Mouse (Mus musculus) hindbrain, embryonic 13.5 days (tissue): ENCODE measurements around the gene Cenpn. TPM values are rescaled to one million over a fixed set of nuclear protein-coding genes. Genes with fewer than 3 reads are reported as not detected.
A peak's percentile ranks its signal among the peaks of the same experiment; 100 is the strongest.

Source experiments
- ATAC-seq: fragments of 200-750 bp; cut with Nextera tagmentation; 2 replicates; pipeline ENCODE4 v1.8.0; 2017; ENCODE audit warnings: moderate TSS enrichment; ENCODE audit not compliant: low FRiP score
- H3K27ac ChIP-seq: fragments of 300-500 bp; sonication (generic); 2 replicates; pipeline ENCODE4 v1.5.1; 2015; ENCODE audit warnings: inconsistent platforms, mild to moderate bottlenecking, moderate library complexity
- H3K27me3 ChIP-seq: fragments of 300-500 bp; sonication (generic); 2 replicates; pipeline ENCODE4 v1.6.1; 2015; ENCODE audit warnings: mild to moderate bottlenecking, inconsistent platforms
- H3K36me3 ChIP-seq: fragments of 300-500 bp; sonication (generic); 2 replicates; pipeline ENCODE4 v1.6.1; 2015; ENCODE audit warnings: mild to moderate bottlenecking, inconsistent platforms
- H3K4me1 ChIP-seq: fragments of 300-500 bp; sonication (generic); replicated peaks from 2 replicates; pipeline ENCODE4 v1.6.1; 2015; ENCODE audit warnings: inconsistent platforms
- H3K4me2 ChIP-seq: fragments of 300-500 bp; sonication (generic); 2 replicates; pipeline ENCODE4 v1.6.1; 2015; ENCODE audit warnings: inconsistent platforms, mild to moderate bottlenecking, moderate library complexity
- H3K4me3 ChIP-seq: fragments of 300-500 bp; sonication (generic); 2 replicates; pipeline ENCODE4 v1.5.1; 2015; ENCODE audit warnings: mild to moderate bottlenecking, inconsistent platforms
- H3K9ac ChIP-seq: fragments of 300-500 bp; sonication (generic); 2 replicates; pipeline ENCODE4 v1.6.1; 2015; ENCODE audit warnings: mild to moderate bottlenecking, inconsistent platforms
- H3K9me3 ChIP-seq: fragments of 300-500 bp; sonication (generic); 2 replicates; pipeline ENCODE4 v1.6.1; 2016; ENCODE audit warnings: inconsistent platforms
- WGBS: fragments of 180-500 bp; shearing (Covaris S2); methylation state at CpG from one replicate; pipeline ENCODE4 v1.1.7; 2015; 5-methylcytosine and 5-hydroxymethylcytosine counted together
- polyA plus RNA-seq: library from polyadenylated mRNA; unstranded; fragments of >200 nt; fragmentation: Nextera tagmentation; extraction: Ambion mirVana; gene quantifications from 2 replicates; pipeline ENCODE4 v1.2.1, GENCODE M21; 2015

The Cenpn gene
- polyA plus RNA-seq, 1 experiment from 2014 or later, result 10.5 TPM

GRCm38 (mm10) chr8:116904736-116905135 lies 16.8 kb upstream of the Cenpn start:
- Histone ChIP-seq H3K4me2 (no peak overlapping the region), H3K27me3 (no peaks in the 10 kb centered on the region), H3K27ac (no peak overlapping the region), H3K9me3 (no peaks in the 10 kb centered on the region), H3K4me3 (no peak overlapping the region), H3K4me1 (no peaks in the 10 kb centered on the region), H3K9ac (no peak overlapping the region), H3K36me3 (peaks cover 11% of the 10 kb centered on the region; the same call in 1 of the 2 replicates)
- WGBS, result 96% methylated on average over 4 of the region's 4 CpGs
- ATAC-seq, result no peak

- Histone ChIP-seq H3K4me1 (no peaks in the 10 kb centered on the region), H3K4me2 (no peak overlapping the region), H3K27ac (no peak overlapping the region), H3K27me3 (no peaks in the 10 kb centered on the region), H3K4me3 (no peak overlapping the region), H3K9me3 (no peaks in the 10 kb centered on the region), H3K9ac (no peak overlapping the region), H3K36me3 (peaks cover 11% of the 10 kb centered on the region; the same call in 1 of the 2 replicates)
- ATAC-seq, result no peak
- WGBS, result 88% methylated on average over 4 of the region's 4 CpGs
These were observed 16.3 kb upstream of the Cenpn start for GRCm38 (mm10) chr8:116905252-116905651.

- H3K9me3 ChIP-seq, result no peaks in the 10 kb centered on the region
- no peak overlapping the region for H3K4me3 ChIP-seq
- H3K9ac ChIP-seq, result no peak overlapping the region
- ATAC-seq, result no peak
- no peaks in the 10 kb centered on the region for H3K27me3 ChIP-seq
- peaks cover 14% of the 10 kb centered on the region; the same call in 1 of the 2 replicates for H3K36me3 ChIP-seq
- no peaks in the 10 kb centered on the region for H3K4me1 ChIP-seq
- no peak overlapping the region for H3K4me2 ChIP-seq
- H3K27ac ChIP-seq, result no peak overlapping the region
- 95% methylated on average over 4 of the region's 4 CpGs for WGBS
These were observed 15.7 kb upstream of the Cenpn start for GRCm38 (mm10) chr8:116905836-116906235.

- H3K9me3 ChIP-seq, result no peaks in the 10 kb centered on the region
- 0 out of 2 replicates have a peak, but pooled peaks cover 6% of the 10 kb centered on the region for H3K36me3 ChIP-seq
- H3K4me2 ChIP-seq, result peak overlapping the region; percentile 77
- H3K9ac ChIP-seq, result peak overlapping the region; percentile 87
- ATAC-seq, result peak; percentile 65
- WGBS, result under 1% methylated on average over 22 of the region's 22 CpGs
- H3K4me3 ChIP-seq, result peak overlapping the region; percentile 71
- no peaks in the 10 kb centered on the region for H3K27me3 ChIP-seq
- H3K4me1 ChIP-seq, result peaks cover 17% of the 10 kb centered on the region
- peak overlapping the region; percentile 89 for H3K27ac ChIP-seq
These were observed 559 bp upstream of the Cenpn start for GRCm38 (mm10) chr8:116921005-116921336.

GRCm38 (mm10) chr8:116922060-116922757 lies 679 bp downstream of the Cenpn start:
- Histone ChIP-seq H3K9me3 (no peaks in the 10 kb centered on the region), H3K9ac (peak overlapping the region; percentile 87), H3K4me2 (peak overlapping the region; percentile 77), H3K27ac (peak overlapping the region; percentile 50; the same call in 1 of the 2 replicates), H3K27me3 (no peaks in the 10 kb centered on the region), H3K36me3 (peaks cover 4% of the 10 kb centered on the region; the same call in 1 of the 2 replicates), H3K4me1 (peaks cover 17% of the 10 kb centered on the region), H3K4me3 (peak overlapping the region; percentile 71)
- no peak for ATAC-seq
- 34% methylated on average over 17 of the region's 17 CpGs for WGBS

- no peak overlapping the region for H3K4me3 ChIP-seq
These were observed 2.0 kb downstream of the Cenpn start for GRCm38 (mm10) chr8:116923526-116923925.

GRCm38 (mm10) chr8:116927880-116928279 lies 6.3 kb downstream of the Cenpn start:
- H3K9ac ChIP-seq, result no peak overlapping the region
- H3K4me1 ChIP-seq, result no peaks in the 10 kb centered on the region
- 90% methylated on average over 9 of the region's 9 CpGs for WGBS
- ATAC-seq, result no peak
- no peak overlapping the region for H3K27ac ChIP-seq
- H3K9me3 ChIP-seq, result no peaks in the 10 kb centered on the region
- no peaks in the 10 kb centered on the region for H3K27me3 ChIP-seq
- no peak overlapping the region for H3K4me3 ChIP-seq
- no peak overlapping the region for H3K4me2 ChIP-seq
- peaks cover 23% of the 10 kb centered on the region for H3K36me3 ChIP-seq

More at GRCm38 (mm10) chr8:116923526-116923925, 2.0 kb downstream of the Cenpn start:
- peaks cover 14% of the 10 kb centered on the region for H3K36me3 ChIP-seq
- H3K4me1 ChIP-seq, result peaks cover 17% of the 10 kb centered on the region
- H3K9me3 ChIP-seq, result no peaks in the 10 kb centered on the region
- no peaks in the 10 kb centered on the region for H3K27me3 ChIP-seq
- ATAC-seq, result no peak
- H3K4me2 ChIP-seq, result no peak overlapping the region
- H3K9ac ChIP-seq, result no peak overlapping the region
- H3K27ac ChIP-seq, result no peak overlapping the region
- 95% methylated on average over 8 of the region's 8 CpGs for WGBS

GRCm38 (mm10) chr8:116928588-116928987 lies 7.1 kb downstream of the Cenpn start:
- Histone ChIP-seq H3K27me3 (no peaks in the 10 kb centered on the region), H3K27ac (no peak overlapping the region), H3K9me3 (no peaks in the 10 kb centered on the region), H3K4me1 (no peaks in the 10 kb centered on the region), H3K9ac (no peak overlapping the region), H3K4me2 (no peak overlapping the region), H3K4me3 (no peak overlapping the region), H3K36me3 (peaks cover 26% of the 10 kb centered on the region)
- 94% methylated on average over 5 of the region's 5 CpGs for WGBS
- no peak for ATAC-seq

- Histone ChIP-seq H3K4me3 (no peak overlapping the region), H3K4me2 (no peak overlapping the region), H3K27ac (no peak overlapping the region), H3K4me1 (no peaks in the 10 kb centered on the region), H3K36me3 (peaks cover 24% of the 10 kb centered on the region), H3K27me3 (no peaks in the 10 kb centered on the region), H3K9ac (no peak overlapping the region), H3K9me3 (no peaks in the 10 kb centered on the region)
- whole genome bisulfite sequencing, result 90% methylated on average over 4 of the region's 4 CpGs
- no peak for ATAC-seq
These were observed 13.4 kb downstream of the Cenpn start for GRCm38 (mm10) chr8:116934976-116935375.

GRCm38 (mm10) chr8:116935506-116935905 lies 14.0 kb downstream of the Cenpn start:
- peaks cover 24% of the 10 kb centered on the region for H3K36me3 ChIP-seq
- no peak overlapping the region for H3K4me2 ChIP-seq
- 29% methylated on average over 6 of the region's 6 CpGs for WGBS
- no peak for ATAC-seq
- no peak overlapping the region for H3K9ac ChIP-seq
- no peak overlapping the region for H3K4me3 ChIP-seq
- no peak overlapping the region for H3K27ac ChIP-seq
- no peaks in the 10 kb centered on the region for H3K27me3 ChIP-seq
- no peaks in the 10 kb centered on the region for H3K4me1 ChIP-seq
- no peaks in the 10 kb centered on the region for H3K9me3 ChIP-seq

- H3K36me3 ChIP-seq, result no peaks in the 10 kb centered on the region
- peaks cover 27% of the 10 kb centered on the region for H3K4me1 ChIP-seq
- H3K9me3 ChIP-seq, result no peaks in the 10 kb centered on the region
- 0 out of 2 replicates have a peak overlapping the region, but pooled peaks have one; percentile 26 for H3K4me2 ChIP-seq
- WGBS, result 82% methylated on average over 12 of the region's 12 CpGs
- ATAC-seq, result no peak
- H3K4me3 ChIP-seq, result peak overlapping the region; percentile 98; the same call in 1 of the 2 replicates
- no peaks in the 10 kb centered on the region for H3K27me3 ChIP-seq
- H3K9ac ChIP-seq, result no peak overlapping the region
- H3K27ac ChIP-seq, result no peak overlapping the region
These were observed 20.9 kb downstream of the Cenpn start for GRCm38 (mm10) chr8:116942284-116943058.

GRCm38 (mm10) chr8:116943161-116943554 lies 21.6 kb downstream of the Cenpn start, which contains the start of gene Atmin:
TSS of gene Atmin (plus strand) at chr8:116943393.
- H3K27ac ChIP-seq, result peak within 1 kb of the TSS; percentile 79
- H3K36me3 ChIP-seq, result no peaks in the 10 kb centered on the region; the same call in 1 of the 2 replicates
- no peaks in the 10 kb centered on the region for H3K27me3 ChIP-seq
- peak; percentile 88 for ATAC-seq
- 0% methylated on average over 28 of the region's 46 CpGs for WGBS
- peaks cover 27% of the 10 kb centered on the region for H3K4me1 ChIP-seq
- peak within 1 kb of the TSS; percentile 95 for H3K4me2 ChIP-seq
- H3K9me3 ChIP-seq, result no peaks in the 10 kb centered on the region
- peak within 1 kb of the TSS; percentile 93 for H3K9ac ChIP-seq
- peak within 1 kb of the TSS; percentile 98 for H3K4me3 ChIP-seq
